Mouse (Mus musculus) c-Kit-positive CD71-negative TER-119-negative erythroid progenitor cells, embryonic 14.5 days (primary cell): ENCODE measurements around the gene Slc6a12.

Experiments
- DNase-seq: peaks from one replicate; pipeline ENCODE4 v3.0.0-alpha.2; 2013; ENCODE audit warnings: low read depth

Slc6a12 gene

GRCm38 (mm10) chr6:121412558-121413297 is 69.9 kb downstream of the Slc6a12 start:
- no peak for DNase-seq
